Mouse (Mus musculus) G1E (cell line): ENCODE data around the gene Sh3pxd2a.

ENCODE experiments used
- CTCF ChIP-seq: IDR thresholded peaks from 2 replicates; pipeline ENCODE4 v1.5.1; 2012; ENCODE audit warnings: low read depth, low read length, inconsistent platforms, mixed read lengths
- TAL1 ChIP-seq: conservative IDR thresholded peaks from 2 replicates; pipeline ENCODE4 v1.6.1; 2012; ENCODE audit warnings: low read depth, low read length, inconsistent platforms, mixed read lengths

- TF ChIP-seq CTCF: no peak
- no peak for TF ChIP-seq TAL1
Observed at GRCm38 (mm10) chr19:47385971-47386370, 78.2 kb downstream of the Sh3pxd2a start.
